Mouse (Mus musculus): ENCODE data around the gene Selenom. TPM values are rescaled to one million over a fixed set of nuclear protein-coding genes. Genes with fewer than 3 reads are reported as not detected.

Gene Selenom
- total RNA-seq, 1 experiment, result 43.8 TPM

DNA sequence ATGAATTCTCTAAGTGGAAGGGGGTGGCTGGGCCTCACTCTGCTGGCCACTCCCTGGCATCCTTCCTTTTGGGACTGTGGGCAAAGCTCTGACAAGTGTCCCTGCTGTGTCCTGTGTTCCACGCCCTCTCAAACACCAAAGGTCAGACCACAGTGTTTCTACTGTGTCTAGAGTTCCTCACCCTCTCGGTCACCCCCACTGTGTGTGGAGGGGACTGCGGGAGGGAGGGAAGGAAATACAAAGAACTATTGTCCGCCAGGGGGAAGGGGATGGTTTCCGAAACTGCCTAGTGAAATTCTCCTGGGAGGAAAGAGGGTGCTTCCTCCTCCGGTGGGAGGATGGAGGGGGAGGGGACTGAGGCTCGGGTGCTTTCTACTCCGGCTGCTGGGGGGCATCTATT is 20.5 kb downstream of the Selenom start:
- Histone ChIP-seq H3K27ac (ENCODE audit: insufficient read depth, low read depth, low read length, poor library complexity, severe bottlenecking) (no peak overlapping the region), H3K36me3 (ENCODE audit: control insufficient read depth, insufficient read depth, low read length, poor library complexity, severe bottlenecking) (peaks cover 26% of the 10 kb centered on the region), H3K4me3 (ENCODE audit: insufficient read depth in 1 of 2, low read depth in 1 of 2, low read length in 2 of 2, poor library complexity in 1 of 2, severe bottlenecking in 1 of 2) (no peak overlapping the region)

GRCm38 (mm10) chr11:3535406-3535986 is 21.0 kb downstream of the Selenom start:
- peak overlapping the region; percentile 77 for H3K9ac ChIP-seq (ENCODE audit: insufficient read depth, low read depth, low read length, poor library complexity, severe bottlenecking)
- peaks cover 2 to 18% of the 10 kb centered on the region in 2 experiments; a peak in 2 of 4 replicates for H3K4me1 ChIP-seq (ENCODE audit: control insufficient read depth in 2 of 2, insufficient read depth in 2 of 2, low read length in 2 of 2, poor library complexity in 1 of 2)
- peaks cover 20% of the 10 kb centered on the region for H3K36me3 ChIP-seq (ENCODE audit: control insufficient read depth, insufficient read depth, low read length, poor library complexity, severe bottlenecking)
- H3K9me3 ChIP-seq (ENCODE audit: control insufficient read depth, insufficient read depth, low read depth, low read length), result no peaks in the 10 kb centered on the region
- TF ChIP-seq ZC3H11A (IDR thresholded peaks at IDR 0.05; ENCODE audit: borderline replicate concordance, low read depth, low read length) (peak; percentile 88), HCFC1 (IDR thresholded peaks at IDR 0.05; ENCODE audit: borderline replicate concordance, insufficient read depth, low read length) (peak; percentile 40; the same call in 1 of the 2 replicates), CHD2 (IDR thresholded peaks at IDR 0.05; ENCODE audit: low read depth, low read length) (no peak)
- H3K4me3 ChIP-seq (ENCODE audit: insufficient read depth in 1 of 2, low read depth in 1 of 2, low read length in 2 of 2, poor library complexity in 1 of 2, severe bottlenecking in 1 of 2), result peak overlapping the region; percentile 72 to 85
- H3K27ac ChIP-seq (ENCODE audit: insufficient read depth, low read depth, low read length, poor library complexity, severe bottlenecking), result peak overlapping the region; percentile 60
- peak; percentile 97 for DNase-seq (ENCODE audit: low read depth, low spot score)
- in situ Hi-C loops (cut with MboI; ENCODE audit: low sequenced_read_pairs in 2 of 2, unreplicated experiment in 2 of 2), result no loop called here

More for the DNA sequence above, 20.5 kb downstream of the Selenom start:
- H3K9ac ChIP-seq (ENCODE audit: insufficient read depth, low read depth, low read length, poor library complexity, severe bottlenecking), result no peak overlapping the region
- H3K9me3 ChIP-seq (ENCODE audit: control insufficient read depth, insufficient read depth, low read depth, low read length), result no peaks in the 10 kb centered on the region
- peaks cover 2 to 15% of the 10 kb centered on the region in 2 experiments; a peak in 2 of 4 replicates for H3K4me1 ChIP-seq (ENCODE audit: control insufficient read depth in 2 of 2, insufficient read depth in 2 of 2, low read length in 2 of 2, poor library complexity in 1 of 2)
- no peak for DNase-seq (ENCODE audit: low read depth, low spot score)
- in situ Hi-C loops (cut with MboI; ENCODE audit: low sequenced_read_pairs in 2 of 2, unreplicated experiment in 2 of 2), result no loop called here
- TF ChIP-seq ZNF384 (IDR thresholded peaks at IDR 0.05; ENCODE audit: low read depth, low read length) (no peak), CHD2 (IDR thresholded peaks at IDR 0.05; ENCODE audit: low read depth, low read length) (no peak), MAFK (IDR thresholded peaks at IDR 0.05; ENCODE audit: insufficient read depth, low read depth, low read length) (no peak), ZC3H11A (IDR thresholded peaks at IDR 0.05; ENCODE audit: borderline replicate concordance, low read depth, low read length) (no peak), HCFC1 (IDR thresholded peaks at IDR 0.05; ENCODE audit: borderline replicate concordance, insufficient read depth, low read length) (no peak)

DNA sequence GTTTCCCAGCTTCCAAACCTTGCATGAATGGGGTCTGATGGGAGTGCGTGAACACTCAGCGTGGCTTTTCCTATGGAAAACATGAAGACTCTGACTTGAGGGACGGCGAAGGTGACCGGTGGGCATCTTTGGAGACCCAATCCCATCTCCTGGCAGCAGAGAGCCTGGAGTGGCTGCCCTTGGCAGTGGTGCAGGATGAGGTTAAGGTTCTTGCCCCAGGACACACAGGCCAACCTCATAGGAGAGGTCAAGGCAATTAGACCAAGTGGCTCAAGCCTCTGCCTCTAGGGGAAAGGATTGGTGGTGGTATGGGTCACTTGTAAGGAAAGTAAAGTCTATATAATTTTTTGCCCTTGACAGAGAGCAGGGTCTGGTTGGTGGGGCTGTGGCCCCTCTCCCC is 21.6 kb downstream of the Selenom start:
- H3K9me3 ChIP-seq (ENCODE audit: control insufficient read depth, insufficient read depth, low read depth, low read length), result no peaks in the 10 kb centered on the region
- TF ChIP-seq ZNF384 (IDR thresholded peaks at IDR 0.05; ENCODE audit: low read depth, low read length) (no peak), CHD2 (IDR thresholded peaks at IDR 0.05; ENCODE audit: low read depth, low read length) (no peak), MAFK (IDR thresholded peaks at IDR 0.05; ENCODE audit: insufficient read depth, low read depth, low read length) (no peak), ZC3H11A (IDR thresholded peaks at IDR 0.05; ENCODE audit: borderline replicate concordance, low read depth, low read length) (no peak), HCFC1 (IDR thresholded peaks at IDR 0.05; ENCODE audit: borderline replicate concordance, insufficient read depth, low read length) (no peak)
- H3K27ac ChIP-seq (ENCODE audit: insufficient read depth, low read depth, low read length, poor library complexity, severe bottlenecking), result peak overlapping the region; percentile 40
- H3K4me3 ChIP-seq (ENCODE audit: insufficient read depth in 1 of 2, low read depth in 1 of 2, low read length in 2 of 2, poor library complexity in 1 of 2, severe bottlenecking in 1 of 2), result peak overlapping the region; percentile 72 to 85
- H3K36me3 ChIP-seq (ENCODE audit: control insufficient read depth, insufficient read depth, low read length, poor library complexity, severe bottlenecking), result peaks cover 14% of the 10 kb centered on the region; the same call in 1 of the 2 replicates
- peak overlapping the region; percentile 77 for H3K9ac ChIP-seq (ENCODE audit: insufficient read depth, low read depth, low read length, poor library complexity, severe bottlenecking)
- in situ Hi-C loops (cut with MboI; ENCODE audit: low sequenced_read_pairs in 2 of 2, unreplicated experiment in 2 of 2), result no loop called here
- DNase-seq (ENCODE audit: low read depth, low spot score), result no peak
- peaks cover 5 to 18% of the 10 kb centered on the region in 2 experiments; a peak in 3 of 4 replicates for H3K4me1 ChIP-seq (ENCODE audit: control insufficient read depth in 2 of 2, insufficient read depth in 2 of 2, low read length in 2 of 2, poor library complexity in 1 of 2)

- Histone ChIP-seq H3K9ac (ENCODE audit: insufficient read depth, low read depth, low read length, poor library complexity, severe bottlenecking) (no peak overlapping the region), H3K27ac (ENCODE audit: insufficient read depth, low read depth, low read length, poor library complexity, severe bottlenecking) (no peak overlapping the region), H3K36me3 (ENCODE audit: control insufficient read depth, insufficient read depth, low read length, poor library complexity, severe bottlenecking) (peaks cover 11% of the 10 kb centered on the region; the same call in 1 of the 2 replicates), H3K9me3 (ENCODE audit: control insufficient read depth, insufficient read depth, low read depth, low read length) (no peaks in the 10 kb centered on the region), H3K4me3 (ENCODE audit: insufficient read depth in 1 of 2, low read depth in 1 of 2, low read length in 2 of 2, poor library complexity in 1 of 2, severe bottlenecking in 1 of 2) (no peak overlapping the region), H3K4me1 (ENCODE audit: control insufficient read depth in 2 of 2, insufficient read depth in 2 of 2, low read length in 2 of 2, poor library complexity in 1 of 2) (peaks cover 7 to 25% of the 10 kb centered on the region in 2 experiments; a peak in 3 of 4 replicates)
- DNase-seq (ENCODE audit: low read depth, low spot score), result no peak
- TF ChIP-seq CHD2 (IDR thresholded peaks at IDR 0.05; ENCODE audit: low read depth, low read length), result no peak
- TF ChIP-seq ZC3H11A (IDR thresholded peaks at IDR 0.05; ENCODE audit: borderline replicate concordance, low read depth, low read length), result no peak
- no peak for TF ChIP-seq HCFC1 (IDR thresholded peaks at IDR 0.05; ENCODE audit: borderline replicate concordance, insufficient read depth, low read length)
- TF ChIP-seq MAFK (IDR thresholded peaks at IDR 0.05; ENCODE audit: insufficient read depth, low read depth, low read length), result no peak
- no peak for TF ChIP-seq ZNF384 (IDR thresholded peaks at IDR 0.05; ENCODE audit: low read depth, low read length)
- in situ Hi-C loops (cut with MboI; ENCODE audit: low sequenced_read_pairs in 2 of 2, unreplicated experiment in 2 of 2), result no loop called here
These were observed 22.4 kb downstream of the Selenom start for GRCm38 (mm10) chr11:3536745-3537333.
